Mouse (Mus musculus) monocyte, adult 2 months (primary cell): ENCODE data around the gene Opa3.
A peak's percentile ranks its signal among the peaks of the same experiment; 100 is the strongest.
"Not testable (repeated sequence)": the region's sequence is repeated elsewhere in the genome, so short reads cannot be mapped to it uniquely, and the experiment has no call there.

ENCODE experiments used
- DNase-seq, 2 experiments: peaks; one replicate each; pipeline ENCODE4 v3.0.0; 2022; ENCODE audit warnings: low spot score in 2 of 2, low read depth in 1 of 2

Opa3 gene

GRCm38 (mm10) chr7:19279052-19279451 is 50.9 kb downstream of the Opa3 start:
- DNase-seq = no peak

- DNase-seq = no peak
These were observed 51.5 kb downstream of the Opa3 start, which contains the start of gene Ppm1n for GRCm38 (mm10) chr7:19279581-19280114. Ppm1n (minus strand) TSS chr7:19280064.

- DNase-seq = not testable (repeated sequence)
These were observed 53.7 kb downstream of the Opa3 start for GRCm38 (mm10) chr7:19281680-19282304.

DNA sequence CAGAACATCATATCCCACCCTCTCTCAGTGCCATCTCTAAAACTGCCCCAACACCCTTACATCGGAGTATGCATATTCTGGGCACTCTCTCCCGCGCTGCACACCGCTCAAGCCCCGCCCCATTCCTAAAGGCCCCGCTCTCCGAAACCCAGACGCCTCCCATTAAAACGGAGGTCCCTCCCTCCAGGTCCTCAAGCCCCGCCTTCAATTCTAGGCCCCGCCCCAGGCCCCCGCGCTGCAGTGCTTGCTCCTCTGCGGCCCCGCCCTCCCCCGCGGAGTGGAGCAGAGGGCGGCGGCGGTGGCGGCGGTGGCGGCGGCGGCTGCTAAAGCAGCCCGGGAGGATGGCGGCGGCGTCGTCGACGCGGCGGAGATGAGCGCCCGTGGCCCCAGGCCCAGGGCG is 54.3 kb downstream of the Opa3 start, which contains the start of gene Rtn2:
Rtn2 (plus strand) TSS at position 240 of the 400 bp plus-strand sequence.
- DNase-seq = peak in 1 of 2 experiments; percentile 53

GRCm38 (mm10) chr7:19282791-19283405 is 54.8 kb downstream of the Opa3 start:
- no peak for DNase-seq

DNA sequence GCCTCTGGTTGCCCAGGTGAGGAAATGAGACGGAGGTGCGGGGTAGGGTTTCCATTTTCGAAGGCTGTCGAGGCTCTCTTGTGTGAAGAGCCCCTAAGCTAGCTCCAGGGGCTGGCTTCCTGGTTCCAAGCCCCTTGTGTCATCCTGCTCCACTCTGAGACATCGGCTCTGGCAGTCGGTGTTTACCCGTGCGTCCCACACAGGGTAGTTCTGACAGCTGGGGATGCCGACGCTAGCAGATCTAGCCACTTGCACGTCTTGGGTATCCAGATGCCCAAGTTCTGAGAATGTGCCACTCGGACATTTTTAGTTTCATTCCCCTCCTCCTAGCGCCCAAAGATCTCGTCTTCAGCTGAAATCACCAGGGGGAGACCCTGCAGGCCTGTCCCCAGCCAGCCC is 55.3 kb downstream of the Opa3 start:
- no peak for DNase-seq

- DNase-seq = peak in 1 of 2 experiments; percentile 47
These were observed 56.6 kb downstream of the Opa3 start for GRCm38 (mm10) chr7:19284763-19285162.

- DNase-seq = no peak
These were observed 62.9 kb downstream of the Opa3 start for GRCm38 (mm10) chr7:19290969-19291596.

GRCm38 (mm10) chr7:19295503-19296185 is 67.5 kb downstream of the Opa3 start:
- DNase-seq = peak in 1 of 2 experiments; percentile 86

DNA sequence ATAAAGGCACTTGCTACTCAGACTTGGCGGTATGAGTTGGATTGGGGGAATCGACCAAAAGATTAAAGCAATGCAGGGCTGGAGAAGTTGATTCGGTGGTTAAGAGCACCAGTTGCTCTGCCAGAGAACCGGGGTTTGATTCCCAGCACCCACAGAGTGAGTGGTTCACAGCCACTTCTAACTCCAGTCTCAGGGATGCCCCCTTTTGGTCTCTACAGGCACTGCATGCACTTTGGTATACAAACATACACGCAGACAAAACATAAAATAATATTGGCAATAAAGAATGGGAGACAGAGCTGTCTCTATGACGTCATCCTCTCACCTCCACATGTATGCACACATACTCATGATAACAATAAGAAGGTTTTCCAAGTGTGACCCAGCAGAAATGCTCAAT is 68.9 kb downstream of the Opa3 start:
- DNase-seq = no peak

DNA sequence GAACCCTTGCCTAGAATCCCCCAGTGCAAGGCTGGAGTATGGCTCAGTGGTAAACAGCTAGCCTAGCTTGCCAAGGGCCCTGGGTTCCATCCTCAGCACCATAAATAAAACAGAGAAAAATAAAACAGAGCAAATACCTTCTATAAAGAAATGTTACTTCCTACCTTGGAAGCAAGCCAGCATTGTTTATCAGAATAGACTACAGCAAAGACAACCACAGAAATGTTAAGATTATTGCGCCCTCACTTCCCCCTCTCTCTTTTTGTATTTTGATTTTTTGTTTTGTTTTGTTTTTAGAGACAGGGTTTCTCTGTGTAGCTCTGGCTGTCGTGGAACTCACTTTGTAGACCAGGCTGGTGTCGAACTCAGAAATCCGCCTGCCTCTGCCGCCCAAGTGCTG is 69.7 kb downstream of the Opa3 start:
- no peak for DNase-seq

DNA sequence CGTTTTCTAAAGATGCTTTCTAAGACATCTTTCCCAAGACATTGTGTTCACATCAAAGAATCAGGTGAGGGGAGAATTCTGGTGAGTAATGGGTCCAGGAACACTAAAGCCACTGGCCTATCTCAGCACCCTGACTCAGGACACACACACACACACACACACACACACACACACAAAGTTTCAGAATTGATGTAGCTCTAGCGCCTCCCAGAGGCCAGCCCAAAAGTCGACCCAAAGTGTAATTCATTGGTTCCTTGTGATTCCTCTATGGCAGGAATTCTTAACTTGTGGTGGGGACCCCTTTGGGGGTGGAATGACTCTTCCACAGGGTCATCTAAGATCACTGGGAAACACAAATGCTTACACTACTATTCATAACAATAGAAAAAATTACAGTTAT is 71.1 kb downstream of the Opa3 start:
- DNase-seq = no peak

DNA sequence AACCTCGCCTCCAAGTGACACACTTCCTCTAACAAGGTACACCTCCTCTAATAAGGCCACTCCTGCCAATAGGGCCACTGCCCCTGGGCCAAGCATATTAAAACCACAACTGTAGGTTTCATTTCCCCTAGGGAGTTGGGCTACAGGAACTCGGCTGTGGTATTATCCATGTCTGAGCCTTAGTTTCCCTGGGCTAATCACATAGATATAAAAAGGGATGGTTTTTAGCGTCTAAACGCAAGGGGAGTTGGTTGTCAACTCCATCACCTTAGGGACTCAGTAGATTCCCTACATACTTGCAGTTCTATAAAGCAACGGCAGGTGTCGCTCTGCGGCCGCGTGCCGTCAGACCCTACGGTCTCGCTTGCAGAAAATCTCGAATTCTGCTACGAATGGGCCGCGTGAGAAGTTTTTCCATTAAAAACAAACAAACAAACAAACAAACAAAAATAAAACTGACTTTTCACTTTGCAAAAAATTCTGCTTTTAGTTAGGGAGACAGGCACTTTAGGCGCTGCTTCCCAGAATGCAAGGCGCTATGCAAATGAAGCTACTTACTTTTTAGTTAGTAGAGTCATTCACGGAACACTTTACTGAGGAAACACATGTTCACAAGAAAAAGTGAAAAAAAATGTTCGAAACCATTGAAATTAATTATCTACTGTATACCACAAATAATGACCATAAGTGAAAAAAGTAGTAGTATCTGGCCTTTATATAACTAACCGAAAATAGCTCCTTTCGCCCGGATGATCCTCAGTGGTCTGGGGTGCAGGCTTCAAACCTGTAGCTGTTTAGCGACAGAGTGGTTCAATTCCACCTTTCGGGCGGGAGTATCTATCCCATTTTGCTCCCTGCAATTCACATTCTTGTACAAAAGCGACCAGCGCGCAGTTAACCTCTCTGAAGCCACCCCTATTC is 72.6 kb downstream of the Opa3 start:
- peak in 1 of 2 experiments; percentile 63 for DNase-seq

GRCm38 (mm10) chr7:19301461-19302263 is 73.5 kb downstream of the Opa3 start:
- DNase-seq = peak in 1 of 2 experiments; percentile 31

DNA sequence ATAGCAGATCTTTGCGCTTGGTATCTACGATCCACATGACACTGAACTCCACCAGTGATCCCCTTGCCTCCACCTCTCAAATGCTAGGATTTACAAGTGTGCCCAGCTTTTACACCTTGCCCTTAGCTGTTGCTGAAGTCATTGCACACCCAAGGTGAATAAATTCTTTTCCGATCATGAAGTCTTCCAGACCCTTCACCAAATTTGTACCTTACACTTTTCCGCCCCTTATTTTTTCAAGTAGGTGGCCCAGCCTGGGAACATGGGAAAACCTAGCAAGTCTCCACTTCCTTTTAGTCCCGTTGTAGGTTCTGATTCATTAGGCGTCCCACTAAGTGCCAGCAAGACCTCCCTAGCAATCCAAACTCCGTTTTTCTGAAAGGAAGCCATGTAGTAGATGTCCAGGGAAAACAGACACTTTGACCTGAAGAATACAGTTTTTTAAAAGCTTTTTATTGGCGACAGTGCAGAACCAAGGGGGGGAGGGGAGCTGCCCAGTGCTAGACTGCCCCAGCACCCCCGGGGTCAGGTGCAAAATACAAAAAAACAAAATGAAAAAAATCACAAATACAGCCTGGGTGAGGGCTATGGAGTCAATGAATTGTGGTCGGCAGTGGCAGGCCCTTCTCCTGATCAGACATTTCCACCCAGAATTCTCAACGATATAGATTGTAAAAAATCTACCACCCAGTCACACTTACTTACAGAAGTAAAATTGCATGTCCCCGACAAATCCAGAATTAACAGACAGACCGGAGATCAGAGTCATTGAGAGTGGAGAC is 74.3 kb downstream of the Opa3 start:
- no peak for DNase-seq

DNA sequence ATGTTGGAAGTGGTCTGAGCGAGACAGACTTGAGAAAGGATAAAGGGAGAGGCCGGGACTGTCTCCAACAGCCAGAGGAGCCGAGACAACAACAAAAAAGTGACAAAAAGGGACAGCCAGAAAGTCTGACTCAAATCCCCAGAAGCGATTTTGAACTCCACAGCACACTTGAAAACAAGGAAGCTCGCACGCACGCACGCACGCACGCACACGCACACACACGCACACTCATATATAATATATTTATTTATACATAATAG is 74.8 kb downstream of the Opa3 start:
- no peak for DNase-seq

DNA sequence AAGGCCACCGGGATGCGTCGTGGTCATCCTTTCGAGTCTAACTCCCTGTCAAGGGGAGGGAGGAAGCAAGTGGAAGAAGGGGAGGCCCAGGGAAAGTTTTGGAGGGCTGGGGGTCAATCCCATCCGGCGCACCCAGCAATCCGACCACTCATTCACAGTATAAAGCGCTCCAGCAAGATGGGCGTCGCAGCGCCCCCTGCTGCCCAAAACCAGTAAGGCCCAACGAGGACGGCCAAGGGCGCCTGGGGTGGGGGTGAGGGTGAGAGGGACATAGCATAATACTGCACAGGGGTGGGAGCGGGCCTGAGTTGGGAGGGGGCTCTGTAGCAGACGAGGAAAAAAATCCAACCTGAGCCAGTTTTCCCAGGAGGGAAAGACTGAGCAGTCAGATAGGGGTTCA is 75.6 kb downstream of the Opa3 start:
- peak in 1 of 2 experiments; percentile 76 for DNase-seq

DNA sequence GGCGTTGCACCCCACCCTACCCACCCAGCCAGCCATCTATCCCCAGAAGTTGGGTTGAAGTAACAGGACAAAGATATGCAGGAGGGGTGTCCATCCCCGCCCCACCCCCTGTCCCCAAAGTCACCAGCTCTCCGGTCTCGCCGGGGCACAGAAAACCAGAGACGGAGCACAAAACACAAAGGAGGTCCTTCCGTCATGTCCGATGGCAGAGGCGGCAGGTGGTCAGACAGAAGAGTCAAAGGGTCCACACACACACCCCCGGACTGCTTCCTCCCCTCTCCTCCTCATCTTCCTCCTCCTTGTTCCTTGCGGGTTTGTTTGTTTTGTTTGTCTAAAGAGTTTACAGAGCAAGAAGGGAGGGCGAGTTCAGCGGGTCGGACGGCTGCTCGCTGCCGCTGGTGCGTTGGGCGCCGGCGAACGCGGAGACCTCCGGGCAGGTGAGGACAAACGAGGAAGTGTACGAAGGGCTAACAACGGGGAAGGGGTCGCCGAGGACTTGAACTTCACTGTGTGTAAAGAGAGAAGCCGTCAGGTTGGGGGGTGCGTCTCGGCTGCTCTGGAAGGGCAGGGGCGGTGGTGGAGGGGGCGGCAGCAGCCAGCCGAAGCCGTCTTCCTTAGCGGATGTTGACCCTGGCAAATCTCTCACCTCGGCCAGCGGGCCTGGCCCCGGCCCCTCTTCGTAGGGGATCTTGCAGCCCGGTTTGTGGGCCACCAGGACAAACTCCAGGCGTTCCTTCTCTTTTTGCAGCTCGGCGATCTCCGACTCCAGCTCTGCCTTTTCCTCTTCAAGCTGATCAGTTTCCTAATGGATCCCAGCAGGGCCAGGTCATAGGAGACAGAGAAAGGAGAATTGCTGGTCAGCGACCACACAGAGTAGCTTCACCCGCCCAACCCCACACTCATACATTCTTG is 76.6 kb downstream of the Opa3 start:
- DNase-seq = no peak
